Mouse (Mus musculus) monocyte, adult 2 months (primary cell): ENCODE data around the gene Chtop.

ENCODE experiments used
- DNase-seq, 2 experiments: peaks; one replicate each; pipeline ENCODE4 v3.0.0; 2022; ENCODE audit warnings: low spot score in 2 of 2, low read depth in 1 of 2

Chtop gene

DNA sequence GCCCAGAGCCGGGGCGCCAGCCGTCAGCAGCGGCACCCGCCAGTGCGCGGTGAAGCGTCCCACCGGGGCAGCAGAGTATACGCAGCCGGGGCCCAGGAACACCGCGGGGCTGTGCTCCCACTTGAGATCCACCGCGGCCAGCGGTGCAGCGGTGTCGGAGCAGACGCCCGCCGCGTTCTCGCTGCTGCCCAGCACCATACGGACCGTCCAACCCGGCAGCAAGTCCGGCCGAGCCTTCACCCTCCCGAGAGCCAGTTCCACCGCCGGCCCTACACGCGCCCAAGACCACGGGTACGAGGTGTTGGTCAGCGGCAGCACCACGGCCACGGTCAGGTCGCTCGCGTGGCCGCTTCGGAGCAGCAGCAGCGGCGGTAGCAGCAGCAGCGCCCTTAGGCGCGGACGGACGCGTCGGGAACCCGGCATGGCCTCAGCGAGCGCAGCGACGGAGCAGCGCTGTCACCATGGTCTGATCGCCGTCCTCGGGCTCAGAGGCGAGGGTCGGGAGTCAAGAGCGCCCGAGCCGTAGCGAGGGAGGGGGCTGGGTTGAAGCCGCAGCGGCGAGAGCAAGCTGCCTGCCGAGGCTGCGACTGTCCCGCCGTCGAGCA, 44.1 kb downstream of the Chtop start:
- DNase-seq: peak in 1 of 2 experiments; percentile 9

DNA sequence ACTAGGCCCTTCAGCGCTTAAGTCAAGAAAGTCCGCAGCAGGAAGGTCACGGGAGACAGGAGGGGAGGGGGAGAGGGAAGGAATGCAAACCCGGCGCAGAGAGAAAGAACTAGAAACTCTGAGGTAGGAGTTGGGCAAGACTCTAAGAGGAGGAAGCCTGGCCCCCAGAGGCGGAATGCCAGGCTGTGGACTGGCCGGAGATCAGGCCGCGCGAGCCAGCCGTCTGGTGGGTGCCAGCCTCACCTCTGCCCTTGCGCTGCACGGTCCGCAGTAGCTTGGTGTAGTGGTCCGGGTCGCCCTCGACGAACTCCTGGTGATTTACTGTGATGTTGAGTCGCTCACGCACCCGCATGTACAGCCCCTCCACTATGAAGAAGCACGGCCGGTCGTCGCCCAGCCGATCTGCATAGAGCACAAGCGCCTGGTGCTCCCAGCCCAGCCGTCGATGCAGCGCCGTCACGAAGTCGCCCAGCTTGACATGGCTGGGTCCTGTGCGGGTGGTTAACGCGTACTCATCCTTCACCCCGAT, 44.7 kb downstream of the Chtop start:
- no peak for DNase-seq

DNA sequence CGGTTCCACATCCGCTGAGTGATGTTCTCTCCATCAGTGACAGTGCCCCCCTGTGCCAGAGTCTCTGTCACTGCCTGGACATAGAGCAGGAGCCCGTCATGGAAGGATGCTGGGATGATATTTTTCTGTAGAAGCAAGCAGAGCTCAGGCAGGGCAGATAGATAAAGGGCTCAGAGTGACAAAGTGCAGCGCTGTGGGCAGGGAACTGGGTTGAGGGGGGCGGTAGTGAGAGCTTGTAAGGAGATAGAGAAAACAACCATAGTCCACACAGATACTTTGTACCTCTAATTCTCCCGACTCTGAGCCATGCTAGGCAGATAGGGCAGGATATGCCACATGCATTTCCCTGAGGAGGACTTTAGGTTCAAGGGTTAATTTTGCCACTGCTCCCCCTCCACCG, 46.7 kb downstream of the Chtop start:
- DNase-seq: no peak

DNA sequence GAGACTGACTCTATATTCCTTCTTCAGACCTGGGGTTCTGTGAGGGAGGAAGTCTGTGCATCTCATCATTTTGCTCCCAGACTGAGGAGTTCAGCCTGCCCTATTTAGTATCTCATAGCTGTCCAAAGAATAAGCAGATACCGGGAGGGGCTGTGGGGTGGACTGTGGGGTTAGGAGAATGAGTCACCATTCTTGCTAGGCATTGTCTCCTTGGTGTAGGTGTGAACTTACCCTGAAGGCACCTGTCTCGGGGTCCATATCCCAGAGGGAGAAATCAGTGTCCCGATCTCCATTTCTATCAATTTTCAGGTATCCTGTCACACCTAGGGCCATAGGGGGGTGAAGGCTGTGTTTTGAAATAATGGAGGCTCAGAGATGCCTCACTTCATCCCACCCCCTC, 47.4 kb downstream of the Chtop start:
- DNase-seq: no peak

DNA sequence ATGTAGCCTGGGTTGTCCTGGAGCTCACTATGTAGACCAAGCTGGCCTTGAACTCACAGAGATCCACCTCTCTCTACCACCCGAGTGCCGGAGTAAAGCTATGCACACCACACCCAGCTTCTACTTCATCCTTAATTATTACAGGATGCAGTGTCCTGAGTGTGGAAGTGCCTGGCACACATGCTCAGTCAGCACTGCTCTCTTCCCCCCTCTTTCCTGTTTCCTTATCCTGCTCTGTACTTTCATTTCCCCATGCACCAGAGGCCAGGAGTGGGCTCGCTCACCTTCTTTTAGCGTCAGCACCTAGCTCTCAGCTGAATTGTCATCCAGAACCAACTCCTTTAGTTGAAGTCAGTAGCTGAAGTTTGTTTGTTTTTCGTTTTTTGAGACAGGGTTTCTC, 49.0 kb downstream of the Chtop start:
- DNase-seq: no peak

DNA sequence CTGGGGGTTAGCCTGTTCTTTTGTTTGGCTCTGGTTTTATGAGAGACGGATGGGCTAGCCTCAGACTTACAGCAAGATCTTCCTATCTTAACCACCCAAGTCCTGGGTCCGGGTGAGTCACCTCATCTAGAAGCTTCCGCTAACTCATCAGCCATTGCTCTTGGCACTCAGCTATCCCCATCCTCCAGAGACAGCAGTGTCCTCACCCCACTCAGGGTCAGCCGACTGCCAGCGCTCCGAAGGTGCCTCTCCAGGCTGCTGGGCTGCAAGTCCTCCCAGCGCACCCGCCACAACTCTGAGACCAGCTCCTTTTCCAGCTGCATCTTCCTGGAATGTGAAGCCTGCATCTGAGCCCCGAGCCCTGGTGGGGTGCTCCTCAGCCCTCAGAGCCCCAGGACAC, 49.6 kb downstream of the Chtop start:
- DNase-seq: no peak

DNA sequence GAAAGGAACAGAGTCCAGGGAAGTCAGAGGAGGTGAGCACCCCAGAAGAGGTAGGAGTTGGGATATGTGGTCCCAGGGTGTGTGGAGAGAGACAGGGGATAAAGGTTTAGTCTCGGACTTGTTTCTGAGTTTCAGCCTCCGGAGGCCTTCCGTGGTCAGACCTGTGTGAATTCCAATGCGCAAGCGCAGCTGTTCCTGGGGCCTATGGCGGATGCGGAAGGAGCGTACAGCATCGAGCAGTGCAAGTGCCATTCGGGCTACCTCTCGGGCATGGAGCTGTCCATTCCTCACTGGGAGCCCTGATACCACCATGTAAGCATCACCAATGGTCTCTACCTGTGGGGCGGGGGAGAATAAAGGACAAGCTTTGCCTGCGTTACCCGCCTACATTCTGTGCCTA, 54.4 kb downstream of the Chtop start:
- no peak for DNase-seq

DNA sequence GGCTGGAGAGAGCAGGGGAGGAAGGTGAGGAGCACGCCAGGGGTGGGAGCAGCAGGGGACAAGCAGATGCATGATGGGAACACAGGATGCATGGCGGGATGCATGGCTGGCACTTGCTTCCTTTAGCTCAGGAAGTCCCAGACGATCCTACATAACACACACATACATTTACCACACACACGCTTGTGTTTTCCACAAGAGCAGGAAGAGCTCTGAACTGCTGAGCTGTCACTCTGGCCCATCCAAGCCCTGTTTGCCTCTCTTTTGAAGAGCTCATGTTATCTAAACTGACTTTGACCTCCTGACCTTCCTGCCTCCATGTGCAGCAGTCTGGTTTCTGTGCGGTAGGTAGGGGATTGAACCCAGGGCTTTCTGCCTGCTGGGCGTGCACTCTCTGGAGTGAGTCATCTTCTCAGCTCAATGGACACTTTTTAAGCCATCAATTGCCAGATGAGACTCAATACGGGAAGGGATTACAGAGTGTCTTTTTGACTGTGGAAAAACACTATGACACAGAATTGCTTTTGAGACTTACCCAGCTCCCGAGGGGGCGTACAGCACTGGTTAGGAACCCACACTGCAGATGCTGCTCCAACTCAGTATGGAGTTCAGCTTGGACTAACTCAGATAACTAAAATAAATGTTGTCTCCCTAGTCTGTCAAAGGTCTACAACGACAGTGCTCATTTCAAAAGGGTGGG, 57.8 kb downstream of the Chtop start:
- no peak for DNase-seq

DNA sequence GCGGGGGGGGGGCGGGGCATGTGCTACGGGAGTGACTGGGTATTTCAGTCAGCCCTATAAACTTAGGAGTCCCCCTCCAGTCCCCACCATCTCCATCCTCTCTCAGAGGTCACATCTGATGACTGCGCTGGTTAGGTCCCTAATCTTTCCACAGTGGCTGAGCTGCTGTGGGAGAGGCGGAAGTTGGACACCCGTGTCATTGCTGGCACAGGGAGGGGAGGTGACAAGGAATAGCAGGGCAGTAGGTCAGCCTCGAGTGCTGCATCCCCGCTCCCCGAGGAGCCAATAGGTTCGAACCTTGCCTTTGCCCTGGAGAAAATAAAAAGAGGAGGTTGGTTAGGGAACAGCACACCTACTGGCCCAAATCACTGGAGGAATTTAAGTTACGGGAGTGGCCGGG, 58.4 kb downstream of the Chtop start:
- DNase-seq: no peak
